Mouse (Mus musculus) stomach, embryonic 14.5 days (tissue): ENCODE results near the gene Dzip3. TPM values are rescaled to one million over a fixed set of nuclear protein-coding genes. Genes with fewer than 3 reads are reported as not detected.

ENCODE experiments used
- ATAC-seq: fragments of 200-750 bp; cut with Nextera tagmentation; 2 replicates; pipeline ENCODE4 v1.8.0; 2017; ENCODE audit warnings: low read depth, moderate TSS enrichment; ENCODE audit not compliant: insufficient number of reproducible peaks, insufficient read depth, low FRiP score
- H3K27ac ChIP-seq: fragments of 300-500 bp; sonication (generic); 2 replicates; pipeline ENCODE4 v1.5.1; 2014; ENCODE audit warnings: mild to moderate bottlenecking, low read length, moderate library complexity, mixed read lengths
- H3K27me3 ChIP-seq: fragments of 300-500 bp; sonication (generic); 2 replicates; pipeline ENCODE4 v1.6.1; 2014; ENCODE audit warnings: low read length, control low read depth, mixed read lengths; ENCODE audit not compliant: control insufficient read depth, insufficient read depth
- H3K36me3 ChIP-seq: fragments of 300-500 bp; sonication (generic); 2 replicates; pipeline ENCODE4 v1.6.1; 2014; ENCODE audit warnings: mild to moderate bottlenecking, control low read depth, low read length, moderate library complexity, mixed read lengths; ENCODE audit not compliant: control insufficient read depth, insufficient read depth
- H3K4me1 ChIP-seq: fragments of 300-500 bp; sonication (generic); 2 replicates; pipeline ENCODE4 v1.6.1; 2014; ENCODE audit warnings: low read length, control low read depth, mixed read lengths; ENCODE audit not compliant: control insufficient read depth, insufficient read depth
- H3K4me2 ChIP-seq: fragments of 300-500 bp; sonication (generic); replicated peaks from 2 replicates; pipeline ENCODE4 v1.6.1; 2014; ENCODE audit warnings: low read depth, low read length, control low read depth
- H3K4me3 ChIP-seq: fragments of 300-500 bp; sonication (generic); 2 replicates; pipeline ENCODE4 v1.5.1; 2014; ENCODE audit warnings: low read depth, low read length, control low read depth
- H3K9ac ChIP-seq: fragments of 300-500 bp; sonication (generic); replicated peaks from 2 replicates; pipeline ENCODE4 v1.6.1; 2014; ENCODE audit warnings: low read depth, mild to moderate bottlenecking, control low read depth, low read length, moderate library complexity, mixed read lengths
- H3K9me3 ChIP-seq: fragments of 300-500 bp; sonication (generic); 2 replicates; pipeline ENCODE4 v1.6.1; 2016; ENCODE audit warnings: low read depth, low read length, control low read depth; ENCODE audit not compliant: control insufficient read depth
- WGBS: fragments of 180-500 bp; shearing (Covaris S2); extraction: QIAGEN DNeasy Blood & Tissue Kit; methylation state at CpG from one replicate; pipeline ENCODE4 v1.1.7; 2014; 5-methylcytosine and 5-hydroxymethylcytosine counted together
- polyA plus RNA-seq: library from polyadenylated mRNA; unstranded; fragments of >200 nt; fragmentation: Nextera tagmentation; extraction: Ambion mirVana; gene quantifications from 2 replicates; pipeline ENCODE4 v1.2.1, GENCODE M21; 2014

Gene Dzip3
- 36.1 and 40.6 TPM in 2 replicates for polyA plus RNA-seq

GRCm38 (mm10) chr16:48993559-48994342, at the start of gene Dzip3, which contains the start of gene Cip2a:
Gene Dzip3, minus strand, starts transcription at chr16:48994165.
Gene Cip2a, plus strand, starts transcription at chr16:48994185.
- Histone ChIP-seq H3K27ac (peak within 1 kb of the TSS; percentile 93), H3K9me3 (no peaks in the 10 kb centered on the region), H3K27me3 (no peaks in the 10 kb centered on the region), H3K4me1 (peaks cover 11% of the 10 kb centered on the region), H3K4me2 (peak within 1 kb of the TSS; percentile 66), H3K9ac (peak within 1 kb of the TSS; percentile 97), H3K36me3 (no peaks in the 10 kb centered on the region), H3K4me3 (peak within 1 kb of the TSS; percentile 87)
- peak; percentile 98 for ATAC-seq
- under 1% methylated on average over 73 of the region's 74 CpGs for WGBS

- no peaks in the 10 kb centered on the region for H3K36me3 ChIP-seq
- H3K4me2 ChIP-seq, result no peak overlapping the region
- H3K27ac ChIP-seq, result no peak overlapping the region
- H3K4me1 ChIP-seq, result no peaks in the 10 kb centered on the region
- no peak overlapping the region for H3K4me3 ChIP-seq
- no peaks in the 10 kb centered on the region for H3K9me3 ChIP-seq
- WGBS, result 77% methylated on average over 3 of the region's 3 CpGs
- ATAC-seq, result no peak
- H3K9ac ChIP-seq, result no peak overlapping the region
- H3K27me3 ChIP-seq, result no peaks in the 10 kb centered on the region
These were observed 46.7 kb upstream of the Dzip3 start for GRCm38 (mm10) chr16:49040554-49041221.

GRCm38 (mm10) chr16:49037771-49038170, 43.8 kb upstream of the Dzip3 start:
- no peak for ATAC-seq
- no peak overlapping the region for H3K4me2 ChIP-seq
- 72% methylated on average over 4 of the region's 4 CpGs for WGBS
- no peaks in the 10 kb centered on the region for H3K9me3 ChIP-seq
- H3K4me1 ChIP-seq, result no peaks in the 10 kb centered on the region
- no peaks in the 10 kb centered on the region for H3K27me3 ChIP-seq
- H3K36me3 ChIP-seq, result no peaks in the 10 kb centered on the region
- H3K27ac ChIP-seq, result no peak overlapping the region
- no peak overlapping the region for H3K9ac ChIP-seq
- no peak overlapping the region for H3K4me3 ChIP-seq

- Histone ChIP-seq H3K4me2 (no peak overlapping the region), H3K36me3 (no peaks in the 10 kb centered on the region), H3K4me3 (no peak overlapping the region), H3K27me3 (no peaks in the 10 kb centered on the region), H3K9ac (no peak overlapping the region), H3K4me1 (no peaks in the 10 kb centered on the region), H3K9me3 (no peaks in the 10 kb centered on the region), H3K27ac (no peak overlapping the region)
- ATAC-seq, result no peak
- 73% methylated on average over 4 of the region's 4 CpGs for WGBS
These were observed 41.9 kb upstream of the Dzip3 start for GRCm38 (mm10) chr16:49035852-49036251.

GRCm38 (mm10) chr16:49016620-49017332, 22.8 kb upstream of the Dzip3 start:
- Histone ChIP-seq H3K27ac (no peak overlapping the region), H3K4me1 (no peaks in the 10 kb centered on the region), H3K9me3 (no peaks in the 10 kb centered on the region), H3K9ac (no peak overlapping the region), H3K36me3 (peaks cover 27% of the 10 kb centered on the region), H3K4me3 (no peak overlapping the region), H3K27me3 (no peaks in the 10 kb centered on the region), H3K4me2 (no peak overlapping the region)
- ATAC-seq, result no peak
- WGBS, result 83% methylated on average over 5 of the region's 5 CpGs

GRCm38 (mm10) chr16:49004151-49004550, 10.2 kb upstream of the Dzip3 start:
- Histone ChIP-seq H3K4me3 (no peak overlapping the region), H3K4me2 (no peak overlapping the region), H3K36me3 (peaks cover 21% of the 10 kb centered on the region), H3K4me1 (no peaks in the 10 kb centered on the region), H3K9me3 (no peaks in the 10 kb centered on the region), H3K27ac (no peak overlapping the region), H3K9ac (no peak overlapping the region), H3K27me3 (no peaks in the 10 kb centered on the region)
- no peak for ATAC-seq
- 93% methylated on average over 5 of the region's 5 CpGs for WGBS

- Histone ChIP-seq H3K4me1 (peaks cover 11% of the 10 kb centered on the region), H3K9ac (peak overlapping the region; percentile 43), H3K4me2 (peak overlapping the region; percentile 46), H3K4me3 (peak overlapping the region; percentile 87), H3K36me3 (peaks cover under 1% of the 10 kb centered on the region; the same call in 1 of the 2 replicates), H3K27me3 (no peaks in the 10 kb centered on the region), H3K9me3 (no peaks in the 10 kb centered on the region), H3K27ac (no peak overlapping the region)
- ATAC-seq, result peak; percentile 46; the same call in 1 of the 2 replicates
- 0% methylated on average over 18 of the region's 18 CpGs for WGBS
These were observed 353 bp upstream of the Dzip3 start for GRCm38 (mm10) chr16:48994343-48994693.

- no peak for ATAC-seq
- 3% methylated on average over 9 of the region's 9 CpGs for WGBS
- Histone ChIP-seq H3K4me2 (peak overlapping the region; percentile 66), H3K36me3 (no peaks in the 10 kb centered on the region), H3K9ac (peak overlapping the region; percentile 97), H3K4me1 (peaks cover 11% of the 10 kb centered on the region), H3K27me3 (no peaks in the 10 kb centered on the region), H3K9me3 (no peaks in the 10 kb centered on the region), H3K27ac (peak overlapping the region; percentile 93; the same call in 1 of the 2 replicates), H3K4me3 (peak overlapping the region; percentile 87)
These were observed 770 bp downstream of the Dzip3 start for GRCm38 (mm10) chr16:48993231-48993558.
